In genomic region chr6:93218015-93218593, GRCm38 (mm10) we compare ENCODE assay signal across 9 mouse cellular contexts.
DNase-seq lines count a peak whose midpoint lies in the region; ATAC-seq lines count a peak whose summit lies in the region.
"Had no signal": no experiment of that assay in that cellular context is flagged by ENCODE, and none has a peak within 500 bp of the region (broad histone marks: within the 10 kb centered on the region; RNA-seq: fewer than 3 reads in every experiment).

No protein-coding gene starts in this region.

- WGBS in embryonic facial prominence, embryonic 14.5 days, result 61% methylated on average over 4 of the region's 4 CpGs
- 81% methylated on average over 4 of the region's 4 CpGs for WGBS in embryonic facial prominence, embryonic 10.5 days

- no peak overlapping the region for H3K4me3 ChIP-seq in embryonic facial prominence, embryonic 14.5 days (ENCODE audit: low read depth, low read length)
- H3K4me3 ChIP-seq in embryonic facial prominence, embryonic 10.5 days, result no peak overlapping the region

- ATAC-seq in embryonic facial prominence, embryonic 14.5 days (ENCODE audit: low read depth), result no peak
- ATAC-seq in megakaryocyte progenitor cell, adult 5-6 weeks (replicated peaks; ENCODE audit: poor library complexity), result no peak
- ATAC-seq: inflammation-experienced regulatory T-cells, adult 6 months had no signal

- no peak overlapping the region for H3K4me2 ChIP-seq in embryonic facial prominence, embryonic 14.5 days (ENCODE audit: low read depth, low read length)

- peak; percentile 72 for DNase-seq in embryonic facial prominence, embryonic 14.5 days (ENCODE audit: low spot score)
- DNase-seq in embryonic facial prominence, embryonic 10.5 days (ENCODE audit: low spot score), result no peak
- peak; percentile 12 for DNase-seq in layer of hippocampus, adult 11-12 months (ENCODE audit: low spot score)
- DNase-seq in layer of hippocampus, postnatal 14 days (ENCODE audit: low spot score in 2 of 2), result no peak
- peak; percentile 9 for DNase-seq in gastrocnemius, postnatal 10 days
- DNase-seq in right cerebral cortex, postnatal 10 days (ENCODE audit: low spot score in 2 of 2), result peak; percentile 33 to 50
- DNase-seq in embryo, embryonic 9.5 days (ENCODE audit: extremely low spot score), result no peak

- H3K27me3 ChIP-seq in embryonic facial prominence, embryonic 14.5 days (replicated peaks; ENCODE audit: control insufficient read depth, insufficient read depth, low read length), result no peaks in the 10 kb centered on the region
- H3K27me3 ChIP-seq in embryonic facial prominence, embryonic 10.5 days (replicated peaks; ENCODE audit: low read depth, poor library complexity, severe bottlenecking), result no peaks in the 10 kb centered on the region

- H3K4me1 ChIP-seq in embryonic facial prominence, embryonic 14.5 days (ENCODE audit: control insufficient read depth, insufficient read depth, low read length), result peaks cover 8% of the 10 kb centered on the region; the same call in 1 of the 2 replicates
- no peaks in the 10 kb centered on the region for H3K4me1 ChIP-seq in embryonic facial prominence, embryonic 10.5 days

- H3K9ac ChIP-seq in embryonic facial prominence, embryonic 14.5 days (ENCODE audit: low read depth, low read length), result no peak overlapping the region

- no peaks in the 10 kb centered on the region for H3K9me3 ChIP-seq in embryonic facial prominence, embryonic 14.5 days (ENCODE audit: control insufficient read depth, low read length)
- no peaks in the 10 kb centered on the region for H3K9me3 ChIP-seq in embryonic facial prominence, embryonic 10.5 days

- no peaks in the 10 kb centered on the region for H3K36me3 ChIP-seq in embryonic facial prominence, embryonic 14.5 days (ENCODE audit: control insufficient read depth, insufficient read depth, low read length)
- H3K36me3 ChIP-seq in embryonic facial prominence, embryonic 10.5 days (replicated peaks), result no peaks in the 10 kb centered on the region

- no peak overlapping the region for H3K27ac ChIP-seq in embryonic facial prominence, embryonic 14.5 days (replicated peaks; ENCODE audit: low read depth, low read length)
- H3K27ac ChIP-seq in embryonic facial prominence, embryonic 10.5 days (replicated peaks), result no peak overlapping the region

Comparison
In these comparisons a context has a peak if more than half of its experiments do, and no peak if none do; other contexts are left out.
1. DNase-seq: peak in embryonic facial prominence, embryonic 14.5 days (single experiment), layer of hippocampus, adult 11-12 months (single experiment), gastrocnemius, postnatal 10 days (single experiment) and right cerebral cortex, postnatal 10 days (2 of 2); none in embryonic facial prominence, embryonic 10.5 days (single experiment), layer of hippocampus, postnatal 14 days (0 of 2) and embryo, embryonic 9.5 days (single experiment).